Mouse (Mus musculus): ENCODE data around the gene Prex1.

Prex1 gene

GRCm38 (mm10) chr2:166617706-166618105 lies 95.9 kb downstream of the Prex1 start:
- in situ Hi-C loops (cut with MboI, MseI) = no loop called here

- in situ Hi-C loops (cut with MboI, MseI) = no loop called here
Measured at GRCm38 (mm10) chr2:166615338-166616075, 98.1 kb downstream of the Prex1 start.

- in situ Hi-C loops (cut with MboI, MseI) = no loop called here
Measured at GRCm38 (mm10) chr2:166610271-166610670, 103.4 kb downstream of the Prex1 start.

GRCm38 (mm10) chr2:166608509-166608908 lies 105.1 kb downstream of the Prex1 start:
- in situ Hi-C loops (cut with MboI, MseI) = no loop called here

GRCm38 (mm10) chr2:166606481-166607245 lies 107.0 kb downstream of the Prex1 start:
- in situ Hi-C loops (cut with MboI, MseI) = no loop called here

GRCm38 (mm10) chr2:166606053-166606452 lies 107.6 kb downstream of the Prex1 start:
- in situ Hi-C loops (cut with MboI, MseI) = no loop called here

- in situ Hi-C loops (cut with MboI, MseI) = no loop called here
Measured at GRCm38 (mm10) chr2:166605164-166605831, 108.3 kb downstream of the Prex1 start.

- in situ Hi-C loops (cut with MboI, MseI) = no loop called here
Measured at GRCm38 (mm10) chr2:166602948-166603347, 110.7 kb downstream of the Prex1 start.

GRCm38 (mm10) chr2:166601420-166601819 lies 112.2 kb downstream of the Prex1 start:
- in situ Hi-C loops (cut with MboI, MseI) = no loop called here

- in situ Hi-C loops (cut with MboI, MseI) = loop anchor here (5.0 kb wide), 1 partner anchor 184 kb away; no protein-coding TSS in a partner anchor
Measured at GRCm38 (mm10) chr2:166598453-166599155, 115.0 kb downstream of the Prex1 start.

- in situ Hi-C loops (cut with MboI, MseI) = loop anchor here (5.0 kb wide), 1 partner anchor 185 kb away; no protein-coding TSS in a partner anchor
Measured at GRCm38 (mm10) chr2:166597763-166598162, 115.9 kb downstream of the Prex1 start.

GRCm38 (mm10) chr2:166592034-166592912 lies 121.4 kb downstream of the Prex1 start:
- in situ Hi-C loops (cut with MboI, MseI) = no loop called here

- in situ Hi-C loops (cut with MboI, MseI) = loop anchor here in 1 of 2 experiments (10.0 kb wide), 1 partner anchor 300 kb away; no protein-coding TSS in a partner anchor
Measured at GRCm38 (mm10) chr2:166584491-166584890, 129.1 kb downstream of the Prex1 start.

- in situ Hi-C loops (cut with MboI, MseI) = loop anchor here in 1 of 2 experiments (10.0 kb wide), 1 partner anchor 302 kb away; no protein-coding TSS in a partner anchor
Measured at GRCm38 (mm10) chr2:166583292-166583691, 130.3 kb downstream of the Prex1 start.

- in situ Hi-C loops (cut with MboI, MseI) = loop anchor here in 1 of 2 experiments (10.0 kb wide), 1 partner anchor 303 kb away; no protein-coding TSS in a partner anchor
Measured at GRCm38 (mm10) chr2:166581881-166582583, 131.6 kb downstream of the Prex1 start.

GRCm38 (mm10) chr2:166579793-166580192 lies 133.8 kb downstream of the Prex1 start:
- in situ Hi-C loops (cut with MboI, MseI) = loop anchor here in 1 of 2 experiments (10.0 kb wide), 1 partner anchor 305 kb away; no protein-coding TSS in a partner anchor

GRCm38 (mm10) chr2:166579361-166579760 lies 134.3 kb downstream of the Prex1 start:
- in situ Hi-C loops (cut with MboI, MseI) = no loop called here

GRCm38 (mm10) chr2:166575419-166575818 lies 138.2 kb downstream of the Prex1 start:
- in situ Hi-C loops (cut with MboI, MseI) = no loop called here

GRCm38 (mm10) chr2:166574934-166575333 lies 138.7 kb downstream of the Prex1 start:
- in situ Hi-C loops (cut with MboI, MseI) = no loop called here
